Mouse (Mus musculus): ENCODE results near the gene Fam53b.

Gene Fam53b

GRCm38 (mm10) chr7:132703515-132704309 lies 110.0 kb downstream of the Fam53b start:
- DNase-seq, result peak in 1 of 2 experiments; percentile 56

- no peak for DNase-seq
These were observed 111.1 kb downstream of the Fam53b start for GRCm38 (mm10) chr7:132702492-132703070.

GRCm38 (mm10) chr7:132702024-132702423 lies 111.7 kb downstream of the Fam53b start:
- no peak for DNase-seq

GRCm38 (mm10) chr7:132701412-132701811 lies 112.3 kb downstream of the Fam53b start:
- DNase-seq, result peak in 1 of 2 experiments; percentile 27

- no peak for DNase-seq
These were observed 113.6 kb downstream of the Fam53b start for GRCm38 (mm10) chr7:132700107-132700506.

GRCm38 (mm10) chr7:132699639-132700038 lies 114.0 kb downstream of the Fam53b start:
- DNase-seq, result no peak

GRCm38 (mm10) chr7:132699165-132699564 lies 114.5 kb downstream of the Fam53b start:
- DNase-seq, result no peak

GRCm38 (mm10) chr7:132698737-132699136 lies 114.9 kb downstream of the Fam53b start:
- no peak for DNase-seq

- no peak for DNase-seq
These were observed 116.4 kb downstream of the Fam53b start for GRCm38 (mm10) chr7:132697258-132697796.

- DNase-seq, result peak; percentile 77 to 89
These were observed 120.1 kb downstream of the Fam53b start for GRCm38 (mm10) chr7:132693561-132693960.

GRCm38 (mm10) chr7:132692719-132693118 lies 121.0 kb downstream of the Fam53b start:
- peak; percentile 73 to 88 for DNase-seq

- no peak for DNase-seq
These were observed 122.8 kb downstream of the Fam53b start for GRCm38 (mm10) chr7:132690716-132691472.

GRCm38 (mm10) chr7:132689722-132690121 lies 124.0 kb downstream of the Fam53b start:
- no peak for DNase-seq

GRCm38 (mm10) chr7:132688721-132689120 lies 125.0 kb downstream of the Fam53b start:
- DNase-seq, result no peak

GRCm38 (mm10) chr7:132687897-132688296 lies 125.8 kb downstream of the Fam53b start:
- DNase-seq, result peak in 1 of 2 experiments; percentile 57

- no peak for DNase-seq
These were observed 127.2 kb downstream of the Fam53b start for GRCm38 (mm10) chr7:132686515-132686914.

GRCm38 (mm10) chr7:132683923-132684322 lies 129.8 kb downstream of the Fam53b start:
- DNase-seq, result no peak

- DNase-seq, result no peak
These were observed 130.8 kb downstream of the Fam53b start for GRCm38 (mm10) chr7:132682901-132683300.

- DNase-seq, result no peak
These were observed 131.3 kb downstream of the Fam53b start for GRCm38 (mm10) chr7:132682336-132682735.

- no peak for DNase-seq
These were observed 131.9 kb downstream of the Fam53b start for GRCm38 (mm10) chr7:132681831-132682230.

- no peak for DNase-seq
These were observed 132.4 kb downstream of the Fam53b start for GRCm38 (mm10) chr7:132681296-132681695.

- DNase-seq, result no peak
These were observed 134.1 kb downstream of the Fam53b start for GRCm38 (mm10) chr7:132679549-132679948.

- no peak for DNase-seq
These were observed 134.6 kb downstream of the Fam53b start for GRCm38 (mm10) chr7:132679117-132679516.
